Mouse (Mus musculus) left cerebral cortex, postnatal 14 days (tissue): Measurements from ENCODE around the gene Ror2. TPM values are rescaled to one million over a fixed set of nuclear protein-coding genes. Genes with fewer than 3 reads are reported as not detected.
"Not testable (repeated sequence)": the region's sequence is repeated elsewhere in the genome, so short reads cannot be mapped to it uniquely, and the experiment has no call there.

Experiments
- DNase-seq, 2 experiments: peaks; one replicate each; pipeline ENCODE4 v3.0.0; 2021 to 2022; ENCODE audit warnings: low spot score in 2 of 2, mixed read lengths in 1 of 2
- intact Hi-C: fragments of 180-260 bp; cut with DNase I; formaldehyde crosslinking; loops from one replicate; pipeline ENCODE4 v1.15.1; 2025
- long read RNA-seq, 2 experiments: library from polyadenylated mRNA; stranded (forward); transcript quantifications; one replicate each; pipeline ENCODE4 v2.0.0; 2021
- total RNA-seq, 2 experiments: library from RNA; stranded (reverse); gene quantifications; 2 replicates each; pipeline ENCODE4 v1.2.3; 2021

Ror2 gene
- 1 to 10 TPM; 1.6 TPM for total RNA-seq
- long read RNA-seq, experiment 1 = 0 reads
- long read RNA-seq, experiment 2, partial matches to known transcripts = 0 of 1 reads
- long read RNA-seq, experiment 2, other reads (novel, unspliced or antisense) = 1 of 1 reads

DNA sequence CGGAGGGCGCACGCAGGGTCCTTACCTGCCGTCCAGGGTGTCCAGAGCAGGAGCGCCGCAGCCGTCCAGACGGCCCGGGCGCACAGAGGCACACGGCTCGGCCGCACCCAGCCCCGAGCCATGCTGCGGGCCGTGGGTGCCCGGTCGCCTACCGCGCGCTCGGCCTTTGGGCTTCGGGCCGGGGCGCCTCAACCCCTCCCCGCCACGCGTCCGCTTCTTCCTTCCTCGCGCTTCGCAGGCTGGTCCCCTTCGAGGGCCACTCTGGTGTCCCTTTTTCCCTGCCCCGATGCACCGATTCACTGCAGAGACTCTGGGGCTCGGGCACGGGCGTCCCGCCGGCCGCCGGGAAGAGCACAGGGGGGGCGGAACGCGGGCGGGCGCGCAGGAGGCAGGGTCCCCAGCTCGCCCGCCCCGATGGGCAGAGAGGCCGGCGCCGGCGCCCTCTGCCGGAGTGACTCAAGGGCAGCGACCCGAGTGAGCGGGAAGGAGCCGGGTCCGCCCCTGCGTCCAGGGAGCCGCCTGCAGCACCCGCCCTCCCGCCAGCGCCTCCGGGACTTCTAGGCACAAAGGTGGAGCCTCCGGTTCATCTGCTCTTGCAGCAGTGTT lies at the start of gene Ror2:
Gene Ror2, minus strand, starts transcription at position 369 of the 606 bp plus-strand sequence.
- intact Hi-C loops = loop anchor here (5.0 kb wide), 1 partner anchor 169 kb away; no protein-coding TSS in a partner anchor
- DNase-seq = no peak

DNA sequence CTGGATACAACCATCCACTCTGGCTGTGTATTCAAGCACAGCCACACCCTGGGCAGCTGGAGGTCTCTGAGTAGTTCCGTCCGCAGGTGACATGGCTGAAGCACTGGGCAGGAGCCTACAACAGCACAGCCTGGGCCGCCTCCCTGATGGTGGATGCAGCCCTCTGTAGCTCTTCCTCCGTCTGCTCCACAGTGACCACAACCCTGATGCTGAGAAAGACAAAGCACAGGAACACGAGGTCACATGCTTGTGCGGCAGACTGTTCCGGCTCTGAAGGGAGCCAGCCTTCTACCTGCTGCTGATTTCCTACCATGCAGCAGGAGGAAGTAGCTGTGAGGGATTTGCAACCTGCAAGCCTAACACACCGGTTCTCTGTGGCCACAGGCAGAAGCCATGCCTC lies 47.8 kb upstream of the Ror2 start:
- intact Hi-C loops = no loop called here
- no peak for DNase-seq

DNA sequence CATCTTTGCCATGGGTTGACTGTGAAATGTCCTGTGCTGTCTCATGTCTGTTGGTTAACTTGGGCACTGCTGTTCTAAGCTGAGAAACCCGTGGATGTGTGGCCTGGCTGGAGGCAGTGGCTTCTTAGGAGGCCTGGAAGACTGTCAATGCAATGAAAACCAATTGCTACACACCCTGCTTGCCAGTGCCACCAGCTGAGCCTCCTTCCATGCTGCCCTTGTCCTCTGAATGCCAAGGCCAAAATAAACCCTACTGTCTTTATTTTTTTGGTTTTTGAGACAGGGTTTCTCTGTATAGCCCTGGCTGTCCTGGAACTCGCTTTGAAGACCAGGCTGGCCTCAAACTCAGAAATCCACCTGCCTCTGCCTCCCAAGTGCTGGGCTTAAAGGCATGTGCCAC lies 44.3 kb upstream of the Ror2 start:
- intact Hi-C loops = no loop called here
- DNase-seq = no peak

DNA sequence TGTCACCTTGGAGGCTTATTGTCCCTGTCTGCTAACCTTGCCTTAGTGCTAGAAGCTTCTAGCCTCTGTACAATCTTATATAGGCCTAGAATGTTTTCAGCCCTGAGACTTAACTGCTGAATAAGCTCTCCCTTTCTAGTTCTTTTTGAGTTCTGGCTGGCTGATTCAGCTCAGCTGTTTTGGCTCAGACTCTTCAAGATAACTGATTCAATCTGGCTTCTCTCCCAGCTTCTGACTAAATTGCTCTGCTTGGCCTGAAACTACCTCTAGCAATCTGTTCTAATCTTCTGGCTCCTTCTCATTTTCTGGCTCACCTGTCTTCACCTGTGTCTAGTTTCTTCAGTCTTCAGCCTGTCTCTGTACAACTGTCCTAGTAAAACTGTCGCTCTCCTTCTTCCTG lies 39.6 kb upstream of the Ror2 start:
- intact Hi-C loops = no loop called here
- no peak for DNase-seq

DNA sequence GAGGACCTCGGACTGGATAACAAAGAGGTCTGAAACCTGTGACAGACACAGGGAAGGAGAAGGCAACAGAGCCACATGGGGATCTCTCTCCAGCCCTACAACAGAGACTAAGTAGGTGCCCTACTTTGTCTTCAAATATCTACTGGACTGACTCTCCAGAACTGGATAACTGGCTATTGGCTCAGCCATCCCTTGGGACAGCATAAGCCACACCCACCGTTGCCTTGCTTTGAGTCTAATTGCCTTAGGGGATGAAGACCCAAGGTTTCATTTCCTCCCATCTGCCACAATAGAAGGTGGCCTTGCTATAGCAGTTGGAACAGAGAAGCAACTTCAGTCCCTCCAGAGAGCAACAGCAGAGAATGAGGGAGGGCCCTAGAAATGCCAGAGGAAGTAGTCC lies 37.7 kb upstream of the Ror2 start:
- no peak for DNase-seq
- intact Hi-C loops = no loop called here

DNA sequence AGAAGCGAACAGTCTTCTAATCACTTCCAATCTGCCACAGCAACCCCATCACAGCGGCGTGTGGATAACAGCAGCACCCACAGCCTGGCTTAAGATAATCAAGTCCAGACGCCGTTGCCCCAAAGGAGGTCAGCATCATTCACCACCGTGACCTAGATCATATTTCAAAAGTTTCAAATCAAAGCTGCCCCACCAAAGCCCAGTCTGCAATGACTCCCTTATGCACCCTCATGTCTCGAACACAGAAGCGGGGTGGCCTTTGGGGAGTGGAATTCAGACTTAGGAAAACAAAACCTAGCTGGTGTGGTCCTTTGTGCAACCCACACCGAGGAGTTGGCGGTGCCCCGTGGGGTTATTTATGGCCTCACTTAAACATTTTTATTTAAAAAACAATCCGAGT lies 35.0 kb upstream of the Ror2 start:
- intact Hi-C loops = no loop called here
- DNase-seq = no peak

DNA sequence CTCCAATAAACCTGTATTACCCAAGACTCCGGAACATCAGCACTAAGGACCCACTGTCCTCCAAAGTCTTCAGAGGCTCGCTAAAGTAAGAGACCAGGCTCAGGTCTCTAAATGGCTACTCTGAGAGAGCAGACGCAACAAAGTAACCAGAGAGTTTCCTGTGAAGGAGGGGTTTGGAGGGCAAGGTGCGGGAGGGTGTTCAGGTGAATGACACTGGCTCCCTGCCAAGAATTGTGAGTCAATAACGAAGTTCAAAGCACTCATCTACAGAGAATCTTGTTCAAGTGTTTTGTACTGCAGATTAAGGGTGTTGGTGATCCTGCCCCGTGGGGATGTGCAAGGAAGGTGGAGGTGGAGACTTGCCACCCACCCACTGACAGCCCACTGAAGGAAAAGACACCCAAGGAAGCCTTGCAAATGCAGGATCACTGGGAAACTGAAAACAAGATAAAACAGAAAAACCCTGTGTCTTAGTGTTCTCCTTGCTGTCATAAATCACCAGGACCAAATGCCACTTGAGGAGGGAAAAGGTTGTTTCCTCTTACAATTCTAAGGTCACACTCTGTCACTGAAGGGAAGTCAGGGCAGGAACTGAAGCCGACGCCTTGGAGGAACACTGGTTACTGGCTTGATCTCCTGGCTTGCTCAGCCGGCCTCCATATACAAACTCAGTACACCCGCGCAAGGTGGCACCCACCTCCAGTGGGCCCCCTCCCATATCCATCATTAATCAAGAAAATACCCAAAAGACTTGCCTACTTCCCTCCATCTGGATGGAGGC lies 30.8 kb upstream of the Ror2 start:
- DNase-seq = no peak

DNA sequence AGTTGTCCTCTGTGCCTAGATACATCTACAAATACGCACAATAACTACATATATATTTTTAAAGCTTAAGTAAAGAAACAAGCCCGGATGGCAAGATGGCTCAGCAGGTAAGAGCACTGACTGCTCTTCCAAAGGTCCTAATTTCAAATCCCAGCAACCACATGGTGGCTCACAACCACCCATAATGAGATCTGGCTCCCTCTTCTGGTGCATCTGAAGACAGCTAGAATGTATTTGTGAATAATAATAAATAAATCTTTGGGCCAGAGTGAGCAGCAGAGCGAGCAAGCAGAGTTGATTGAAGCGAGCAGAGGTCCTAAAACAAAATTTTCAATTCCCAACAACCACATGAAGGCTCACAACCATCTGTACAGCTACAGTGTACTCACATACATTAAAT lies 29.8 kb upstream of the Ror2 start:
- intact Hi-C loops, DNase-seq: not testable (repeated sequence)

More for the DNA sequence above, 30.8 kb upstream of the Ror2 start:
- intact Hi-C loops = no loop called here

DNA sequence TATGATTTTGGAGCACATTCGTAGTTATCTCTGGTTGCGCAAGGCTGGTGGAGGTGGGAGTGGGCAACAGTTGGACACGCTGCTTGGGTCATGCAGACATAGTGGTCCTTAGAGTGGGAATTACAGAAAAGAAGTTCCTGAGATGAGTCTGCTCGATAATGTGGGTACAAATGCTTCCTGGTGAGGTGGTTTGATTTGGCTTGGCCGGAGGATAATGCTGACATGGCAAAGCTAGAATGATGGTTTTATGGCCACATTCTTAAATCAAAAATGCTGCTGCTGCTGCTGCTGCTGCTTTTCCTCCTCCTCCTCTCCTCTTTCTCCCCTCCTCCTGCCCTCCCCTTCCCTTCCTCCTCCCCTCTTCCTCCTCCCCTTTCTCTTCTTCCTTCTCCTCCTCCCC lies 24.5 kb upstream of the Ror2 start:
- no peak for DNase-seq
- intact Hi-C loops = no loop called here

DNA sequence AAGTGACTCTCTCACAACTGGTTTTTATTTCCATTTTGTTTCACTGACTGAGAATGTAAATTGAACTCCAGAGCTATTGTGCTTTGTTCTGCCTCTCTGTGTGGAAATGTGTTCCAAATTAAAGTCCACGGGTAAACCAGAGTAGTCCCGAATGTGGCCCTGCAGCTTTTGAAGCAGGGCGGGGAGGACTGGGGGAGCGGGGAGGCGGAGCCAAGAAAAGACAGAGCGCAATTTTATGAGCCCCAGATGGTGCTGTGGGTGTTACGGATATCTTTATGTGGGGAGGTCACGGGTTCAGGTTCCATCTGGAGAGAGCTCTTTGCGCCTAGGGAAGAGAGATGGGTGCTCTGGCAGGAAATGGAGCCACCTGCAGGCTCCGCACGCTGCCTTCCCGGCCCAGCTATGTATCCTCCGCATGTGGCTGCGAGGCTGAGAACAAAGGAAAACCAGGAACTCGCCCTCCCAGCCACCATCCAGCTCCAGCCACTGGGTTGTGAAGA lies 23.8 kb upstream of the Ror2 start:
- DNase-seq = peak; percentile 23 to 41
- intact Hi-C loops = no loop called here

DNA sequence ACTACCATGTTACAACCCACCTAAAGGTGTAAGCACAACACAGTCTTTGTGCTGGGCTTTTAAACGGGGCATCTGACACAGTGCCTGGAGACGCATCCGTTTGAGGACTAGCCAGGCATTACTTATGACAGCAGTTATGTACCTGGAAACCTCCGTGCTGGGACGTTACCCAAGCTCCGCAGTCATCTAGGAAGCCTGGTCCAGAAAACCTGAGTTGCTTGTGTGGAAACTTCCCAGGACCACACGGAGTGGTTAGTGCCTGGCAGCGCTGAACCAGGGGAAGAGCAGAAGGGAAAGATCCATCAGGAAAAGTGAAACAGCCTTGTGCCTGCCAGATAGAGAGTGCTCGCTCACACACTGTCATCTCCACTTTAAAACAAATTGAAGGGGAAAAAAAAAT lies 23.2 kb upstream of the Ror2 start:
- intact Hi-C loops = no loop called here

DNA sequence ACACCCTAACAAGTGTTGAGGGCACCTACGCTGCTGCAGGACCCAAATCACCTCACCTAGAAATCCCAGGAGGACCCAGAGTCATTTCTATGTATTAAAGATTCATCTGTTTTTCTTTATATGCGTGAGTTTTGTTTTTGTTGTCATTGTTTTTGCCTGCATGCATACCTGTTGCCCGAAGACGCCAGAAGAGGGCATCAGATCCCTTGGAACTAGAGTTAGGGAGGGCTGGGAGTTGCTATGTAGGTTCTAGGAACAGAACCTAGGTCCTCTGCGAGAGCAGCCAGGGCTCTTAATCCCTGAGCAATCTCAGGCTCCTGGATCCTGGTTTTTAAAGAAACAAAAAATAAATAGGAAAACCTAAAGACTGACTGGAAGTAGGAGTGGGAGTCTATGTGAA lies 20.9 kb upstream of the Ror2 start:
- no peak for DNase-seq
- intact Hi-C loops = no loop called here

More for the DNA sequence above, 23.2 kb upstream of the Ror2 start:
- DNase-seq = no peak

DNA sequence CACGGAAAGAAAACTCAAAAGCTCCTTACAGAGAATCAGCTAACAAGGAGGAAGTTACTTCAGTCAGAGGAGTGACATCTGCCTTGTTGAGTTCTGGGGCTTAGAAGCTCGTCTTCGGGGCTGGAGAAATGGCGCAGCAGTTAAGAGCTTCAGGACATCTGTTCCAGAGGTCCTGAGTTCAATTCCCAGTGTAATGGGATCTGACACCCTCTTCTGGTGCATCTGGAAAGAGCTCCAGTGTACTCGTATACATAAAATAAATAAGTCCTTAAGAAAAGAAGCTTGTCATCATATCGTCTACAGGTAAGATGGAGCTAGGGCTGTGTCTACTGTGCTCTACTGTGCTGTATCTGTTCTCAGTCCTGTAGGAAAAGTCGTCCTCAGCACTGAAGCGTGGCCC lies 19.3 kb upstream of the Ror2 start:
- intact Hi-C loops = no loop called here
- DNase-seq = no peak

DNA sequence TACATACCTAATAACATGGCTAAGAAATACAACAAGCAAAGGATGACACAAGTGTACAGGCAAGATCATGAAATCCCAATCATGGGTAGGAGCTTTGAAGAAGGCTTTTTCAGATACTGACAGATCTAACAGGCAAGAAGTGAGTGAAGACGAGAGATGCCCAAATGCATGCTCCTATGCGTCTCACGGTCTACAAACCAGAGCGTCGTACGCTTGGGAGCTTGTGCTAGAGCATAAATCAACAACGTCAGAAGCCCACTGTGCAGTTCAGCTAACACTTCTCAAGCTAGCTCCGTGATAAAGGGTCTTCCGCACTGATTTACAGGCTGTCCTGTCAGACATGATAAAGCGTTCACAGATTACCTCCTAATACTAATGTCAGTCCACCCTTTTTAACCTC lies 16.8 kb upstream of the Ror2 start:
- intact Hi-C loops = no loop called here
- no peak for DNase-seq

DNA sequence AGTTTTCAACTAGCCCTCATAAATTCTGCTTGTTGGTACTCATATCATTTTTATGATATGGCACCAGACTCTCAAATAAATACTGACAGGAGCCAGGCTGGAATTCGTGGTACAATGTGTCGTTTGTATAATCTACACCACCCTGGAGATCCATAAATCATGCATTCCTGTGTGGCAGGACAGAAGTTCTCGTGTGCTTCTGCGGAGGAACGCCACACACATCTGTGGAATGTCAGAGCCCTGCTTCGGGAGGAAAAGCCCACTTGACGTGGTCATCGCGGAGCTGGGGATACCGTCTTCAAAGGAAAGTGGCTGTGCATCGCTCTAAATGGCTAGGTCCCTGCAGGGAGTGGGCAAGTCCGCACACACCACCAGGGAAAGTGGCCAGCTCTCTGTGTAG lies 7.1 kb upstream of the Ror2 start:
- intact Hi-C loops = no loop called here
- DNase-seq = no peak

DNA sequence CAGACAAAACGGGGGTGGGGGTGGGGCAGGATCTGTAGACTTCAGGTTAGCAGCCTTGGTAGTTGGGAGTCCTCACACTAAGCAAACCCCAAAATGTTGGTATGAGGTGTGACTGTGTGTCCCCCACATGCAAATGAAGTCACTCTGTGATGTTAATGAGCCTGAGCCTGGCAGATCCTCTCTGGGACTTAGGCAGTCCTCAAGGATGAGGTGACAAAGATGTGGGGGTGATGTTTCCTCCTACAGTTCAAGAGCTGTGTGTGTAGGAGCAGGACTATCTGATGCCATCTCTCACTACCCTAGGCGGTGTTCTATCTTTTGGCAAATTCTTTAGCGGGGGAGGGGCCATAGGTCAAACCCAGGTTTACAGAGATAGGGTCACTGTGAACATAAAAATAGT lies 6.3 kb upstream of the Ror2 start:
- intact Hi-C loops = no loop called here
- no peak for DNase-seq

DNA sequence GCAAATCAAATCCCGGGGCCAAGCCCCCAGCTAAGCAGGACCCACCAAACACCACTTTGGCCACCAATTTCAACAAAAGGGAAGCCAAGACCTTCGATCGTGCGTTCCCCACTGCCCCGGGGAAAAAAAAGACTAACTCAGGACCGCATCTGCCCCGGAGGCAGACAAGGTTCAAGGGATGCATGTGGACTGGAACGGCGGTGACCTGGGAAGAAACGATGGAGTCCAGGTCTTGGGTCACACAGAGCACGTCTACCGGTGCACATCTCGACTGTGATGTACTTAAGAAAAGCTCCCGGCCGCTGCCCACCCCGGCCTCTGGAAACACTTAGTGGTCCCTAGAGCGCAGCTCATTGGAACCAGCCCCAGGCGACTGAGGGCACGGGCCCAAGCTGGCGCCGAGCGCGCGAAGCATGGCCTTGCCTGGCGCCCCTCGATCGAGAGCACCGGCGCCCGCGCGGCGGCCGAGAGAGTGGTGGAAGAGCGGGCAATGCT lies 616 bp downstream of the Ror2 start:
- no peak for DNase-seq
- intact Hi-C loops = loop anchor here (5.0 kb wide), 1 partner anchor 168 kb away; no protein-coding TSS in a partner anchor

DNA sequence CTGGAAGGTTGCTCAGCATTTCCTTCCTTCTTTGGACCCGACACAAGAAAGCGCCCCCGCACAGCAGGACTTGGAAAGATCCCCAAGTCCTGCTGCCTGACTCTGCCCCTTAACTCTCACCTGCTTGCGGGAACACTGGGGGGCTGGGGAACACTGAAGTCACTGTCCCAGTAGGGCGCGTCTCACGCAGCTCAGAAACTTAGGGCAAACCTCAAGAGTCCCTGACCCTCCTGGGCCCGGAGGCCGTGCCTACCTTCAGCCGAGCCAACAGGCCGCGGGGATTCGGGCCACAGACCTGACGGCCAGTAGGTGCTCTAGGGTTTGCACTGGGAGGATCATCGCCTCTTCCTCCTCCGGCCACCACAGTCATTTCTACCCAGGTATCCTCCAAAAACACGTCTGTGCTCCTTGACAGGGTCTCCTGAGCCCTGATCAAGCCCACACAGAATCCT lies 1.2 kb downstream of the Ror2 start:
- intact Hi-C loops = loop anchor here (5.0 kb wide), 1 partner anchor 167 kb away; no protein-coding TSS in a partner anchor
- DNase-seq = no peak

DNA sequence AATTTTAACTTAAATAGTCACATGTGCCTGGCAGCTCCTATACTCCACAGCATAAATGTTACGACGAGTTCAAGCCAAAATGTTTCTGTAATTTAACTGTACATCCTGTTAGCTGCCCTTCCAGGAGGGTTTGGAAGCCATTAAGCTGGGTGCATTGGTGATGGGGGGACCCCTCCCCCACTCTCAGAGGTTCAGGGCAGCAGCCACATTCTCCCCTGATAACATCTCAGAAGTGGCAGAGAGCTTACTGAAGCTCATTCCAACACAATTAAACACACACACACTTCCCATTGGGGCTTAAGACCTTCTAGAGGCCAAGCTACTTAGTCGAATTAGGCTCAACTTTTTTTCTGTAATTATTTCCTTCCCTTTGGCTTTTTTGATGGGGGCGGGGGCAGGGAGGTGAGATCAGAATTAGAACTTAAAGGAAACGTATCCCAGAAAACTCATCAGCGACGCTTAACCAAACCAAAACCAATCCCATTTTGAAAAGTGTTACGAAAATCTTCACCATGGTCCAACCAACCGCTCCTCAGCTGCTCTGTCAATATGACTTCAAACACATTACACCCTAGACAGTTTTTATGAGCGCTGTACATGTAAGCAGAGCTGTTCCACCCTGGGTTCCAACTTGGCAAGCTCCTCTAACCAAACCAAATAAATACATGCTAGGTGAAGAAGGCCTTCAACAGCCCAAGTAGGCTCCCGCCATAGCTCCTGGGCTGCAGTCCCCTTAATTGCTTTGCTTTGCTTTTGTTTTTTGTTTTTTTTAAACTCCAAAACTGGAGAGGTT lies 4.1 kb downstream of the Ror2 start:
- no peak for DNase-seq
- intact Hi-C loops = no loop called here

DNA sequence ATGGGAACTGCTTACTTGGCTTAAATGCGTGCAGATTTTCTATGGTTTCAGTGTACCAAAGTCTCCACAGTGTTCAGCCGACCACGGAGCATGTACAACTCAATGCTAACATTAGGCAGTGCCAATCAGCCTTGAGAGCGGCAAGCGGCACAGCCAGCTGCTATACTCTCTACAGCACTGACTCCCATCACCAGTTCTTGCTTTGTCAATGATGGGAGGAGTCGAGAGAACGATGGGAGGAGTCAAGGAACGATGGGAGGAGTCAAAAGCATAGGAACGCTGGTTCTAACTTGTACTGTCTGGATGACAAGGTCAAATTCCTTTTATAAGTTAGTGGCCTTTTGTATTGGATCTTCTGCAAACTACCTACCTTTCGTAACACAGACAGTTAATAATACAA lies 7.0 kb downstream of the Ror2 start:
- intact Hi-C loops = no loop called here
- no peak for DNase-seq
